Mouse (Mus musculus) induced T-regulatory cell, adult 2 months (primary cell): ENCODE results near the gene Zfp692.
"Not testable (repeated sequence)": the region's sequence is repeated elsewhere in the genome, so short reads cannot be mapped to it uniquely, and the experiment has no call there.

Source experiments
- DNase-seq: peaks from one replicate; pipeline ENCODE4 v3.0.0-alpha.2; 2012; ENCODE audit warnings: low read depth

Gene Zfp692

GRCm38 (mm10) chr11:58306860-58307308 lies at the start of gene Zfp692:
TSS of gene Zfp692 (plus strand) at chr11:58307069.
- DNase-seq, result peak; percentile 93

GRCm38 (mm10) chr11:58257816-58258215 lies 49.1 kb upstream of the Zfp692 start:
- no peak for DNase-seq

GRCm38 (mm10) chr11:58260156-58260555 lies 46.7 kb upstream of the Zfp692 start:
- DNase-seq, result no peak

- DNase-seq, result no peak
Observed at GRCm38 (mm10) chr11:58261826-58262225, 45.0 kb upstream of the Zfp692 start.

GRCm38 (mm10) chr11:58262336-58262735 lies 44.5 kb upstream of the Zfp692 start:
- DNase-seq, result no peak

- DNase-seq, result no peak
Observed at GRCm38 (mm10) chr11:58263516-58263915, 43.4 kb upstream of the Zfp692 start.

GRCm38 (mm10) chr11:58264546-58264945 lies 42.3 kb upstream of the Zfp692 start:
- no peak for DNase-seq

- DNase-seq, result no peak
Observed at GRCm38 (mm10) chr11:58268285-58268684, 38.6 kb upstream of the Zfp692 start.

GRCm38 (mm10) chr11:58274572-58274971 lies 32.3 kb upstream of the Zfp692 start, which contains the start of gene 4930438A08Rik:
TSS of gene 4930438A08Rik (plus strand) at chr11:58274799.
- no peak for DNase-seq

- no peak for DNase-seq
Observed at GRCm38 (mm10) chr11:58275756-58276155, 31.1 kb upstream of the Zfp692 start.

- DNase-seq, result peak; percentile 21
Observed at GRCm38 (mm10) chr11:58281970-58282496, 24.8 kb upstream of the Zfp692 start.

GRCm38 (mm10) chr11:58282518-58282917 lies 24.4 kb upstream of the Zfp692 start:
- peak; percentile 26 for DNase-seq

- peak; percentile 54 for DNase-seq
Observed at GRCm38 (mm10) chr11:58289992-58290682, 16.7 kb upstream of the Zfp692 start.

GRCm38 (mm10) chr11:58290812-58291211 lies 16.1 kb upstream of the Zfp692 start:
- DNase-seq, result no peak

- DNase-seq, result no peak
Observed at GRCm38 (mm10) chr11:58292791-58293190, 14.1 kb upstream of the Zfp692 start.

- no peak for DNase-seq
Observed at GRCm38 (mm10) chr11:58297396-58297795, 9.5 kb upstream of the Zfp692 start.

GRCm38 (mm10) chr11:58301057-58301456 lies 5.8 kb upstream of the Zfp692 start:
- DNase-seq, result peak; percentile 90

GRCm38 (mm10) chr11:58301837-58302754 lies 4.8 kb upstream of the Zfp692 start:
- peak; percentile 98 for DNase-seq

GRCm38 (mm10) chr11:58302774-58303445 lies 4.0 kb upstream of the Zfp692 start:
- DNase-seq, result no peak

- DNase-seq, result peak; percentile 32
Observed at GRCm38 (mm10) chr11:58303594-58303993, 3.3 kb upstream of the Zfp692 start.

GRCm38 (mm10) chr11:58305299-58305698 lies 1.6 kb upstream of the Zfp692 start:
- DNase-seq, result not testable (repeated sequence)
